ENCODE assay signal across 12 mouse cellular contexts in the genomic region with DNA sequence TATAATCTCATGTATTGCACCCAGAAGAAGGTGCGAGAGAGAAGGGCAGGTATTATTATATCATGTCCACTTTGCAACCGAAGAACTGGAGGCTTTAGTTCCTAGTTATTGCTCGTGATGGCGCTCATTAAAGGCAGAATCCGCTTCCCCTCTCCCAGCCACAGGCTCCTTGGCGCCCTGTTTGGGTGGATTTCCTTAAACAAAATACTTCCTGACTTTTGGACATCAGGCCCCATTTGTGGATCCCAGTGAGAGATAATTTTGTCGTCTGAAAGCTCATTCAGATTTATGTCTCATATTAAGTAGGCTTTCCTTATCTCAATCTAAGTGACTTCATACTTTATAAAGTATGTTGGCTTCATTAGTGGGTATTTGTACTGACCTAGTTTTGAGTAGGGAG. TPM values are rescaled to one million over a fixed set of nuclear protein-coding genes. Genes with fewer than 3 reads are reported as not detected.
DNase-seq lines count a peak whose midpoint lies in the region; ATAC-seq and TF ChIP-seq lines count a peak whose summit lies in the region.
"Had no signal": no experiment of that assay in that cellular context is flagged by ENCODE, and none has a peak within 500 bp of the region (broad histone marks: within the 10 kb centered on the region; RNA-seq: fewer than 3 reads in every experiment).

No protein-coding gene starts in this region.

- no peak overlapping the region for H3K27ac ChIP-seq in liver, embryonic 11.5 days (ENCODE audit: low read depth, low read length)
- H3K27ac ChIP-seq in liver, embryonic 12.5 days, result no peak overlapping the region
- H3K27ac ChIP-seq in heart, embryonic 11.5 days (ENCODE audit: low read depth, low read length), result peak overlapping the region; percentile 86
- H3K27ac ChIP-seq in intestine, postnatal 0 days (ENCODE audit: low read depth, low read length), result no peak overlapping the region
- H3K27ac ChIP-seq: embryonic facial prominence, embryonic 12.5 days; hindbrain, embryonic 15.5 days; midbrain, embryonic 13.5 days; neural tube, embryonic 15.5 days had no signal

- no peaks in the 10 kb centered on the region for H3K9me3 ChIP-seq in liver, embryonic 11.5 days (ENCODE audit: control insufficient read depth, low read length)
- H3K9me3 ChIP-seq in liver, embryonic 12.5 days (replicated peaks), result no peaks in the 10 kb centered on the region
- H3K9me3 ChIP-seq in heart, embryonic 11.5 days (replicated peaks; ENCODE audit: control insufficient read depth, low read length), result no peaks in the 10 kb centered on the region
- no peaks in the 10 kb centered on the region for H3K9me3 ChIP-seq in intestine, postnatal 0 days (ENCODE audit: control insufficient read depth)
- H3K9me3 ChIP-seq: embryonic facial prominence, embryonic 12.5 days; hindbrain, embryonic 15.5 days; liver, embryonic 13.5 days; midbrain, embryonic 13.5 days; neural tube, embryonic 15.5 days had no signal

- peaks cover 12% of the 10 kb centered on the region; the same call in 1 of the 2 replicates for H3K4me1 ChIP-seq in liver, embryonic 11.5 days (replicated peaks; ENCODE audit: control insufficient read depth, insufficient read depth, low read length)
- peaks cover 14% of the 10 kb centered on the region for H3K4me1 ChIP-seq in liver, embryonic 12.5 days
- peaks cover 30% of the 10 kb centered on the region for H3K4me1 ChIP-seq in heart, embryonic 11.5 days (ENCODE audit: control insufficient read depth, insufficient read depth, low read length)
- no peaks in the 10 kb centered on the region for H3K4me1 ChIP-seq in intestine, postnatal 0 days (replicated peaks; ENCODE audit: control insufficient read depth, insufficient read depth, low read length)

- no peak overlapping the region for H3K4me3 ChIP-seq in liver, embryonic 11.5 days (ENCODE audit: low read depth, low read length)
- H3K4me3 ChIP-seq in liver, embryonic 12.5 days, result no peak overlapping the region
- no peak overlapping the region for H3K4me3 ChIP-seq in heart, embryonic 11.5 days (ENCODE audit: low read depth, low read length)
- H3K4me3 ChIP-seq in intestine, postnatal 0 days (ENCODE audit: low read depth, low read length), result no peak overlapping the region
- H3K4me3 ChIP-seq: embryonic facial prominence, embryonic 12.5 days; midbrain, embryonic 13.5 days; neural tube, embryonic 15.5 days had no signal

- ATAC-seq in liver, embryonic 11.5 days (replicated peaks; ENCODE audit: low FRiP score), result no peak
- no peak for ATAC-seq in liver, embryonic 12.5 days
- no peak for ATAC-seq in heart, embryonic 11.5 days (replicated peaks; ENCODE audit: insufficient number of reproducible peaks, low FRiP score, low TSS enrichment)
- no peak for ATAC-seq in intestine, postnatal 0 days
- ATAC-seq: midbrain, embryonic 13.5 days had no signal

- H3K36me3 ChIP-seq in liver, embryonic 11.5 days (ENCODE audit: control insufficient read depth, insufficient read depth, low read length), result no peaks in the 10 kb centered on the region
- no peaks in the 10 kb centered on the region for H3K36me3 ChIP-seq in liver, embryonic 12.5 days
- H3K36me3 ChIP-seq in heart, embryonic 11.5 days (ENCODE audit: control insufficient read depth, insufficient read depth, low read length), result no peaks in the 10 kb centered on the region
- H3K36me3 ChIP-seq in intestine, postnatal 0 days (ENCODE audit: control insufficient read depth, insufficient read depth), result no peaks in the 10 kb centered on the region
- H3K36me3 ChIP-seq: embryonic facial prominence, embryonic 12.5 days; hindbrain, embryonic 15.5 days; liver, embryonic 13.5 days; midbrain, embryonic 13.5 days; neural tube, embryonic 15.5 days had no signal

- DNase-seq in liver, embryonic 11.5 days (ENCODE audit: low spot score), result no peak
- DNase-seq in kidney, adult 9 months, result peak; percentile 43
- DNase-seq in lung, postnatal 10 days, result peak; percentile 48
- no peak for DNase-seq in adipocyte (ENCODE audit: low spot score)
- DNase-seq: liver, embryonic 13.5 days had no signal

- H3K9ac ChIP-seq in liver, embryonic 11.5 days (ENCODE audit: low read depth, low read length), result no peak overlapping the region
- no peak overlapping the region for H3K9ac ChIP-seq in liver, embryonic 12.5 days
- H3K9ac ChIP-seq in heart, embryonic 11.5 days (ENCODE audit: low read depth, low read length), result no peak overlapping the region
- no peak overlapping the region for H3K9ac ChIP-seq in intestine, postnatal 0 days (ENCODE audit: low read depth, low read length)
- H3K9ac ChIP-seq: embryonic facial prominence, embryonic 12.5 days; hindbrain, embryonic 15.5 days; midbrain, embryonic 13.5 days; neural tube, embryonic 15.5 days had no signal

- TF ChIP-seq CTCF in intestine, postnatal 0 days (IDR thresholded peaks at IDR 0.05; ENCODE audit: low read depth), result no peak

- WGBS in liver, embryonic 11.5 days, result 51% methylated on average over 7 of the region's 7 CpGs
- 50% methylated on average over 7 of the region's 7 CpGs for WGBS in liver, embryonic 12.5 days (ENCODE audit: insufficient replicate concordance)
- 38% methylated on average over 7 of the region's 7 CpGs for WGBS in heart, embryonic 11.5 days (ENCODE audit: insufficient replicate concordance)
- WGBS in intestine, postnatal 0 days, result 74% methylated on average over 7 of the region's 7 CpGs

- no peaks in the 10 kb centered on the region for H3K27me3 ChIP-seq in liver, embryonic 11.5 days (replicated peaks; ENCODE audit: control insufficient read depth, insufficient read depth, low read length)
- H3K27me3 ChIP-seq in liver, embryonic 12.5 days (replicated peaks), result no peaks in the 10 kb centered on the region; the same call in 1 of the 2 replicates
- H3K27me3 ChIP-seq in heart, embryonic 11.5 days (ENCODE audit: control insufficient read depth, insufficient read depth, low read length), result no peaks in the 10 kb centered on the region
- H3K27me3 ChIP-seq in intestine, postnatal 0 days (replicated peaks; ENCODE audit: control insufficient read depth, insufficient read depth, low read length), result no peaks in the 10 kb centered on the region
- H3K27me3 ChIP-seq: embryonic facial prominence, embryonic 12.5 days; hindbrain, embryonic 15.5 days; midbrain, embryonic 13.5 days had no signal

- peak overlapping the region; percentile 17; the same call in 1 of the 2 replicates for H3K4me2 ChIP-seq in liver, embryonic 11.5 days
- no peak overlapping the region for H3K4me2 ChIP-seq in liver, embryonic 12.5 days
- peak overlapping the region; percentile 48 for H3K4me2 ChIP-seq in heart, embryonic 11.5 days
- H3K4me2 ChIP-seq in intestine, postnatal 0 days (replicated peaks; ENCODE audit: low read depth), result no peak overlapping the region

RNA-seq across cellular contexts. Expression of a gene that starts 23.2 kb away (rescaled TPM):
- 37.6 and 40.3 TPM in 2 replicates for polyA plus RNA-seq in liver, embryonic 11.5 days (2014; fragmentation: Nextera tagmentation; extraction: Ambion mirVana)
- polyA plus RNA-seq in liver, embryonic 12.5 days (2016; fragmentation: Nextera tagmentation; extraction: Ambion mirVana), result 17.9 and 18.7 TPM in 2 replicates
- polyA plus RNA-seq in heart, embryonic 11.5 days (2014; fragmentation: Nextera tagmentation; extraction: Ambion mirVana), result 45.5 and 59.9 TPM in 2 replicates
- 27.9 and 34.6 TPM in 2 replicates for polyA plus RNA-seq in intestine, postnatal 0 days (2015; fragmentation: Nextera tagmentation; extraction: Ambion mirVana)

Comparison
In these comparisons a context has a peak if more than half of its experiments do, and no peak if none do; other contexts are left out.
1. H3K4me2 ChIP-seq: peak in liver, embryonic 11.5 days (single experiment) and heart, embryonic 11.5 days (single experiment); none in liver, embryonic 12.5 days (single experiment) and intestine, postnatal 0 days (single experiment).
2. DNase-seq: peak in kidney, adult 9 months (single experiment) and lung, postnatal 10 days (single experiment); none in liver, embryonic 11.5 days (single experiment) and adipocyte (single experiment).